Mouse (Mus musculus): Measurements from ENCODE around the gene Tent2. TPM values are rescaled to one million over a fixed set of nuclear protein-coding genes. Genes with fewer than 3 reads are reported as not detected.
"Not testable (repeated sequence)": the region's sequence is repeated elsewhere in the genome, so short reads cannot be mapped to it uniquely, and the experiment has no call there.

The Tent2 gene
- total RNA-seq (2021): 36.1 and 37.1 TPM in 2 replicates
- long read RNA-seq, transcript Tent2-201 (15 exons, 2,990 nt): major isoform, 15 of 26 reads
- long read RNA-seq, transcript Tent2-205 (15 exons, 3,081 nt): minor isoform, 7 of 26 reads
- long read RNA-seq, partial matches to known transcripts: 1 of 26 reads
- long read RNA-seq, other reads (novel, unspliced or antisense): 3 of 26 reads

DNA sequence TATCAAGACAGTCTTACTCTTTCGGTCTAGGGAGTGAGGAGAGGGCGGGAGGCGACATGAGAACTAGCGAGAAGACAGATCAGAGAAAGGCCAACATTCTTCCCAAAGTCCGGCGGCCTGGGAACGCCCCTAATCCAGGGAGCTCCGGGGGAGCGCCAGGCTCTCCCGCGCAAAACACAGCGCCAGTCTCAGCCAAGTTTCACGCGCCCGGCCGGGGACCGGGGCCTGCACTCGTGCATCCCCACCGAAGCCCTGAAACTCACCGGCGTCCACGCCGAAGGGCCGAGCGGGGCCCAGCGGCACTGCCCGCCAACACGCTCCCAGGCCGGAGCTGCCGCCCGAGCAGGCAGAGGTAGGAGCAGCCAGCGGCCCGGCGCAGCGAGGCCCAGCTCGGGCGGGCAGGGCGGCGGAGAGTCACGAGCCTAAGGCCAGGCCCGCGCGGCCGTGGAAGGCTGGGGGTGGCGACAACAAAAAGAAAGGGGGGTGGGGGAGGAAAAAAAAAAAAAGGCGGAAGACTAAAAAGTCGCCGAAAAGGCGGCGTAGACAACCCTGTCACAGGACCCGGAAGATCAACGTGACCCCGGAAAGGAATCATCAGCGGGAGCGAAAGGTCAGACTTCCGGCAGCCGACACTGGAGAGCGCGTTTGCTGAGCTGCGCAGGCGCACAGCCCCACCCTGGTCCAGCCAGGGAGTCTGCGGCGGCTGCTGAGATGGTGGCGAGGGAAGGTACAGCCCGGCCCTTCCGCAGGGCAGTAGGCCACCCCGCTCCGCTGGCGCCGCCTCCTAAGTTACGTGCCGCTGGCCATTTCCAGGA, at the start of gene Tent2:
TSS of gene Tent2 (minus strand) at position 555 of the 815 bp plus-strand sequence.
- peak; percentile 93 for DNase-seq

DNA sequence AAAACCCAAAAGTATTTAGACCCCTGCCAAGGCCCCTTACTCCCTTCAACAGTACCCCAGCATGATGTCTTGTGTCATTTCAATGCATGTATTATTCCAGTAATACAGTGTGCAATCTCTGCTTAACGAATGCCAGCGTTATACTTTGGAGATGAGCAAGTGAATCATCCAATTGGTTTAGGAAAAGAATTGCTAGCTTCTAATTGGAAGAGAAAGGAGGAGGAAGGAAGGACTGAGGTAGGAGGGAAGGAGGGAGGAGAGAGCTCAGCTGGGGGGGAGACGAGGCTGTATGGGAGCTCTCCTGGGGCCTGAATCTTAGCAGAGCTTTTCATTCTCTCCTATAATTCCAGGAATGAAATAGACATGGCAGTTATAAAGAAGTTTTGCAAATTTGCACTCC, 49.0 kb upstream of the Tent2 start:
- DNase-seq: no peak

DNA sequence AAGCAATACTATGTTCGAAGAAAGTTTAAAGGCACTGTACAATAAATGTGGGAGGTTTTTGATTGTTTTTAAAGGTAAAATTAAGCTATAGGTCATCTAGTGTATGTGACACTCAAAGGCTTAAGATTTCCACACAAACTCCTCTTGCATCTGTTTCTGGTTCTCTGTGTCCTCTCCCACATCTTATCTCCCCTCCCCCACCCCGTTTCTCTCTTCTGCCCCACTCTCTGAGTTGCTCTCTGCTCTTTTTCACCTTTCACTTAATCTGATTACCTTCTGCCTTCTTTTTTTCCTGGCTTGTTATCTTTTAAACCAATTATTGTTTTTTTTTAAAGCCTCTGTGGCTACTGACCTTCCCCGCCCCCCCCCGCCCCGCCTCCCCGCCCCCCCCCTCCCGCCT, 47.4 kb upstream of the Tent2 start:
- no peak for DNase-seq

DNA sequence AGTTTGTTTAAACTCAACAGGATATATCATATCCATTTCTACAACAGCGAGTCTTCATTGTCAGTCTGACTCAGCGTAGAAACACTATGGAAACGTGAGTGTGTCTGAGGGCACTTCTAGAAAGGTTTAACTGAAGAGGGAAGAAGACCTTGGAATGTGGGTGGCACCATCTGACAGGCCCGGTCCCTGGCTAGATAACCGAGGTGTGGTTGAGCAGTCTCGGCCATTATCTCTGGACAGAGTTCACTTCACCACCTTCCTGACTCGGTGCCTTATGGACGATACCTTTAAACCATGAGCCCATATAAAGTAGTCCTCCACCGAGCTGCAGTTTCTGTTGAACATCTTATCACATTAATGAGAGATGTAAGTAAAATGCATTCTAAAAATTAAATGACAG, 46.9 kb upstream of the Tent2 start:
- no peak for DNase-seq

DNA sequence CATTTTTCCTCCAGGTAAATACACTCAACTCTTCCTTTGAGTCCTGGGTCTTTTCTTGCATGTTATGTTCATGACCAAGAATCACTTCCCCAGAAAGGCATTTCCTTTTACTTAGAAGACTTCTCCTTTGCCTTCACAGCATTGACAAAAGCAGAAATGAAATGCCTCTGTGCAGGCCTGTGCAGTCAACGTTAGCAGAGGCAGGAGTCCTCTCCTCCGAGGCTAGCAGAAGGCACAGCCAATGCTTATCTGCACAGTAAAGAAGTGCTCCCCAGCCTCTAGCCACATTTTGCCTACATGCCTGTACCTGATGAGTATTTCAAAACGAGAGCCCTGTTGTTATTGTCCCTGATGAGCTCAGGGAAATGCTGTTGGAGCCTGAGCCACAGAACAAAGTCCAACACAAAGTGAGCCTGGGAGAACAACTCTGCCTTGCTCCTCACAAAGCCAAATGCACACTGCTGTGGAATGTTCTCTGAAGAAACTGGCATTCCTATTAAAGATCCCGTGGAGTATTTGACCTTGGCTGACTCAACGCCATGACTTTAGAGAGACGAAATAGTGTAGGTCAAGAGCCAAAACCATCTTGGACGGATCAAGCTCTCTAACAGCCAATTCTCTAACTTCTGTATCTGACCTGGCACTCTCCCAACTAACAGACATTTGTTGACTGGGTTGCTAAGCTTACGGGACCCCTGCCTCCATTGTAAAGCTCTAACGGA, 45.7 kb upstream of the Tent2 start:
- no peak for DNase-seq

DNA sequence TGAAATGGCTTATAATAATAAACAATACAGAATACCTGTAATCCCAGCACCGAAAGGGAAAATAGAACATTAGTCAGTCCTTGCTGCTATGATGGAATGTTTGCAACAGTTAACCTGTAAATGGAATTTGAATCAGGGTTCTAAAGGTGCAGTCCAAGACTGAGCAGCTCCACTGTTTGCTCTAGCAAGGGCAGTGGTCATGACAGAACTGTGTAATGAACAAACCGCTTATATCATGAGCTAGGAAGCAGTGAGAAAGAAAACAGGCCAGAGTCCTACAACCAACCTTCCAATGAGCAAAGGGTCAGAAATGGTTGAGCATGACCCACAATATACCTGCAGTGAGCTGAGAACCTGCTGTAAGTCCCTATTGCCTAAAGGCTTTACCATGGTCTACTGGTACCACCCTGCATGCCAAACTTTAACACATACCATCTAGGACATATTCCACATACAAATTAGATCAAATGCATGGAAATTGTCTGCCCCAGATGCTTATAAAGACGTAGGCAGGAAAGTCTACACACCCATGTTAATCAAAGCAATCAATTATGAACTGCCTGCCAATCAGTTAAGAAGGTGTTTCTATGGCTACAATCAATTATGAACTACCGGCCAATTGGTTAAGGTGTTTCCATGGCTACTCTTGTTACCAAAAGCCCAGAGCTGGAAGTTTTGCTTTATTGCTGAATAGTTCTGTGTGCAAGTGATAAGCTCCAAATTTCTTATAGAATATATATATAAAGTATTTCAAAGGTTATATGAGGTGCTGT, 42.3 kb upstream of the Tent2 start:
- no peak for DNase-seq

DNA sequence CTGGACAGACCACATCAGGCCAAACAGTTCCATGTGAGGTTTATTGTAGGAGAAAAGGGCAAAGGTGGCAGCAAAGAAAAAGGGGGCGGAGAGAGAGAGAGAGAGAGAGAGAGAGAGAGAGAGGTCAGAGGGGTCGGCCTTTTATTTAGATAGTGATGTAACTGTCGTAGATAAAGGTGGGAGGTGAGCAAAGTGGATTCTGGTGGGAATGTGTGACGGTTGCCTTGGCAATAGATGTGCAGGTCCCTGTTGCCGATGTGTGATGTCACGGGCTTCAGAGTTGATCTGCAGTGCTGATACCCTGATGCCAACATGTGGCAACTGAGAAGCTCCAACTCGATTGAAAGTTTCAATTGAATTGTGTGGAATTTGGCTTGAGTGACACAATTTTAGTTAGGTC, 40.1 kb upstream of the Tent2 start:
- no peak for DNase-seq

DNA sequence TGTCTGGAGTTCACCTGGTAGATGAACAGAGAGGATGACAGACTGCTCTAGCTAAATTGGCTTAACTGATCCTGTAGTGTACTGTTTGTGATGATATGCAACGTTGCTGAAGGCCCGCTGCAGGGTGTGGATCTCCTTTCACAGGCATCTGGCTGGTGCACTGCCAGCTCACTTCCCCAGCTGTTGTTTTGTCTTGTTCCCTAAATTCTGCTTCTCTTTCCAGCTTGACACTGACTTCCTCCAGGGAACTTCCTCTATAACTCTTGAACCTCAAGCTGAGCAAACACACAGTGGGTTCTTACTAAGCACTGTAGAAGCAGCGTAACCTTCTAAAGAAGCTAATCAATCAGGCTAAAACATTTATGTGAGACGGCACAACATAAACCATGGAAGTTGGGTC, 38.8 kb upstream of the Tent2 start:
- DNase-seq: no peak

DNA sequence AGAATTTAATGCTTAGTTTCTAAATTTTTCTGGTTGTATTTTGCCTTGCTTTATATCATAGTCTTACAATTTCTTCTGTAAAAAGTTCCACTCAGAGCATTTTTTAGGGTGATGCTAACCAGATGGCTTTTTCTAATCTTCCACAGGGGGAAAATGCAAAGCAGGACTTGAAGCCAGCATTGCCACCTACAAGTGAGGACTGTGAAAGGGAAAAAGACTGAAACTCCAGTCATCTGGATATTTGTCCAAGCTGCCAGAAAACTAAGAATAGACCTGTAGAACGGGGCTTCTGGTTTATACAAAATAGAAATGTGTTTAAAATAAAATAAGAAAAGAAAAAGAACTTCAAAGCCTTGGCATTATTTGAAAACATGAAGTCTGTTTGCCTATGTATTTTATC, 19.6 kb upstream of the Tent2 start:
- DNase-seq: no peak

DNA sequence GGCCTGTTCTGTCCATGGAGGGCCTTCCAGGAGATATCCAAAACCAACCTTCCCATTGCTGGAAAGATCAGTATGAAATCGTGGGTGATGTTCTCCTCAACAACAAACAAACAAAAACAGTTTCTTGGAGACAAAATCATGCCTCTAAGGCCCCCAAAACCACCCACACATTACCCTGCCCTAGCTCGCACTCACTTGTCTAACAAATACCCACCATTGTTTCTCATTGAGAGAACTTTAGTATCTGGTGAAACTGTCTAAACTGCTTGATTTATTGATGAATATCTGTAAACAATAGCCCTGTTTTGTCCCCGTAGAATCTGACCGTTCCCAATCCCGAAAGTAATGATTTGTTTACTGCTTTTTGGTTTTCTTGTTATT, 451 bp upstream of the Tent2 start:
- DNase-seq: no peak

DNA sequence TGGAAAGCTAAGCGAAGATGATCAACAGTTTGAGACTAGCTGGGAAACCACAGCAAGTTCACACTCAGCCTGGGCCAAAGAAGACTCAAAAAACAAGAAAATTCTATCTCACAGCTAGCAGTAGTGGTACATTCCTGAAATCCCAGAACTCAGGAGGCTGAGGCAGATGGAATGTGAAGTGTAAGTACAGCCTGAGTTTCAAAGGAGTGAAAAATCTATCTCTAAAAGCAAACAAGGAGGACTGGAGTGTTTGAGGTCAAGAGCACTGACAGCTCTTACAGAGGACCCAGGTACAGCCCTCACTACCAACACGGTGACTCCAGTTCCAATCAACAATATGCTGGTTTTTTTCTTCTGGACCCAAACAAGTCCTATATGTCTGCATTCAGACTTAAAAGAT, 2.8 kb downstream of the Tent2 start:
- DNase-seq: no peak

DNA sequence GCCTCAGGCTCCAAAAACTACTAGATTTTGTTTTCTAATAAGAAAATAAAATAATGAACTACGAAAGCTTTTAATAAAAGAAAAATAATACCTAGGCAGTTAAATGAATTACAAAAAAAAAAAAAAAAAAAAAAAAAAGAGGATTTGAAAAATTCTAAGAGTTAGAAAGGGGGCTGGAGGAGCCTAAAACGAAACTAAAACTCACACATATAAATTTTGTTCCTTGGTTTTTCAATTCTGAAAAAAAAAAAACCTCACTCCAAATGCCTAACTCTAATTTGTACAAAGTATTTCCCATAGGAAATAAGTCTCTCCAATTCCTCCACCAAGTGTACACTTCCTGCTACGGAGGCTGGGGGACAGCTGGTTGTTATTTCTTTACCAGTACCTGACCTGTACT, 3.4 kb downstream of the Tent2 start:
- no peak for DNase-seq

DNA sequence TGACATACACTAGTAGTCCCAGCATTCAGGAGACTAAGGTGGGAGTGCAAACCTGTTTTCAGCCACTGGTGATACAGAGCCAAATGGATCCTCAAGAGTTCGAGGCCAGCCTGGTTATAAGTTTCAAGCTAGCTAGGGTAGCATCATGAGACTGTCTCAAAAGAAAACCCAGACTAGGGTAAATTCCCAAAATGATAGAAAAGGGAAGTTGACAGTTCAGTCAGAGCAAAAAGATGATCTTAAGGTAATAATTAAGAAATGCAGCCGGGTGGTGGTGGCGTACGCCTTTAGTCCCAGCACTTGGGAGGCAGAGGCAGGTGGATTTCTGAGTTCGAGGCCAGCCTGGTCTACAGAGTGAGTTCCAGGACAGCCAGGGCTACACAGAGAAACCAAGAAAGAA, 4.4 kb downstream of the Tent2 start:
- DNase-seq: not testable (repeated sequence)

DNA sequence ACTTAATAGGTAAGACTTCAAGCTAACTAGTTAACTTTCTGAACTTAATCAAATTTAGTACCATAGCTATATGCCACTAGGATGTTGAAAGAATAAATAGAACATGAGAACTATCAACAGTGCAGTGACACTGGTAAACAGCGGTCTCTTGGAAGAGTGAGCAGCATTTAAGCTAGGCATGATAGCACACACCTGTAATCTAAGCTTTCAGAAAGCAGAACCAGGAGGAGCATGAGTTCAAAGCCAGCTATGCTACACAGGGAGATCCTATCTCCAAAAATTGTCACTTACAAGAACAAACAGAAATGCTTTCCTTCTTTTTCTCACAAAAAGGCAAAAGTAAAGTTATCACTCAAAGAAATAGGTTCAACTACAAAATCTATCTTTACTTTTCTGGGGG, 11.8 kb downstream of the Tent2 start:
- DNase-seq: no peak

DNA sequence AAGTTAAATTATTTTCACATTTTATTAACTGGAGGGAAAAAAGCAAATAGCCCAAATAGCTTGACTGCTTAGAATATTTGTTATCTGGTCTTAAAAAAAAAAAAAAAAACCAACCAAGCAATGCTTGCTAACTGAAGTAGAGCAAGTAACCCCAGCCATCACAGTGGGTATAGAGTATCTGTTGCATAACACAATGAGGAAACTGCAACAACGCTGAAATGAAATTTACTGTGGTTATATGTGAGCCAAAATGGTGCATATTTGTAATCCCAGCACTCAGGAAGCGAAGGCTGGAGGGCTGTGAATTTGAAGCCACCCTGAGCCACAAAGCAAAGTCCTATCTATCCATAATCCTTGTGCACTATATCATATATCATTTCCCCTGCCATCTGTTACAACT, 12.7 kb downstream of the Tent2 start:
- DNase-seq: no peak

DNA sequence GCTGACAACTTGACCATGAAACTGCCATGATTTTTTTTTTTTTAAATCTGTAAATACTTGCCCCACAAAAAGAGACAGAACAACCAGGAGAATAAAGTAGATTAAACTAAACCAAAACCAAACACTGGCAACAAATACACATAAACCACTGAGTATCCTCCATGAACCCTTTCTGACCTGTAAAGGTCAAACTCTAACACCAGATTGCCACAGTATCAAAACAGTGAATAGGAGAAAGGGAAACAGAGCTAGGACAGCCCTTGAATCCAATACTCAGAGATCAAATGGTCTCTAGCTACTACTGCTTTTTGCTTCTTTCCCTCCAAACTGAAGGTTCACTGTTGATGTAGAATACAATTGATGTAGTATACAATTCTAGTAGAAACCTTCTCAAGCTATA, 14.6 kb downstream of the Tent2 start:
- DNase-seq: no peak

DNA sequence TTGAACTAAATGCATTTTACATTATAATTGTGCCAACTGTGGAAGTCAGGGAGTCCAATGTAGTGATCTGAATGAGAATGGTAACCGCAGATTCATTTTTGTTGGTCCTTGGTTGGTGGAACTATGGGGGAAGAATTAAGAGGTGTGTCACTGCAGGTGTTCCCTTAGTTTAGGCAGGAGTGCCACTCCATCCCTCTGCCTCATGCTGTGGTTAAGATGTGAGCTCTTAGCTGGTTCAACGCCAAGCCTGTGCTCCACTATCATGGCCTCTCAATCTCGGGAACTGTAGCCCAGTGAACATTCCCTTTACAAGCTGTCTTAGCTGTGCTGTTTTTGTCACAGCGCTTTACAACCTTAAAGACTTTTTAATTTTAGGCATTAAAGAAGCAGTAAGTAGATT, 28.9 kb downstream of the Tent2 start:
- no peak for DNase-seq

DNA sequence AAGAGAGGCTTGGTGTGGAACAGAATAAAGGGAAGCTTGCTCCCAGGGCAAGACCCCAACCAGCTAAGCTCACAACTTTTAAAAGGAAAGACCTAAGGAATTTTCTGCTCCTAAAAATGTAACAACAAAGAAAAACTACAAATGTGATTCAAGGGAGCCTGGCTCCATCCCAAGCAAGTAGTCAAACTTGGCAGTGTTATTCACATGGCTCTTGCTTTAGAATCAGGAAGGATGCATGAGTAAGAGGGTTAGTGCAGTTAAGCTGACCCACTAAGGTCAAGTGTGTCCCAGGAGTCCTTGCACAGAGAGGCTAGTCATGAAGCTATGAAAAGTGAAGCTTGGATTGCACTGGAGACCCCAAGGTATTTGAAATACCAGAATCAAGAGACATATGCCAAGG, 29.7 kb downstream of the Tent2 start:
- peak; percentile 15 for DNase-seq

DNA sequence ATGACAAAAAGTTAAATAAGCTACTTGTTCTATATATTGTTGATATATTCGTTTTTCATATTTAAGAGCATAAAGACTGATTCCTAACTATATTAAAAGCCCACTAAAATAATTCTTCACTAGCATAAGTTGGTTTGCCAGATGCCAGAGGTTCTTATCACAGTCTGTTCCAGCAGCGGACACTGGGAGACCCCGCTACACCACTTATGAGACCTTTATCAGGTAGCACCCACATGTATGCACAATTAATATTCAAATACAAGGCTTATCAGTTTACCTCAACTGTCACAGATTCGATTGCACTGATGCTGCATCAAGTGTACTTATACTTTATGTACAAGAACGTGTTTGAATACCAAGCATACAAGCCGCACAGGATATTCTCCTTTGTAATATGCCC, 33.9 kb downstream of the Tent2 start:
- DNase-seq: no peak

DNA sequence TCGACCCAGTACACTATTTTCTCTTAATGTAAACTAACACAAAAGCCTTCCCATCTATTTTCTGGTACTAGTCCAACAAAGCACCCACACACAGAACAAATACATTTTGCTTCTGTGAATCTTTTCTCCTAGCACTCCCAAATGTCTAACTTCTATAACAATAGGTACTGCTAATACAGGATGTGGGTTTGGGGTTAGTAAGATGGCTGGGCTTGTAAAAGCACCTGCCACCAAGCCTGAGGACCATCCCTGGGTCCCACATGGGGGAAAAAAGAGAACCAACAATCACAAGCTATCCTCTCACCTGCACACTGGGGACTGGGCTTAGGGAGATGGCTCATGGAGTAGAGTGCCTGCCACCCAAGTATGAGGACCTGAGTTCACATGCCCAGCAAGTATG, 38.9 kb downstream of the Tent2 start:
- DNase-seq: no peak

DNA sequence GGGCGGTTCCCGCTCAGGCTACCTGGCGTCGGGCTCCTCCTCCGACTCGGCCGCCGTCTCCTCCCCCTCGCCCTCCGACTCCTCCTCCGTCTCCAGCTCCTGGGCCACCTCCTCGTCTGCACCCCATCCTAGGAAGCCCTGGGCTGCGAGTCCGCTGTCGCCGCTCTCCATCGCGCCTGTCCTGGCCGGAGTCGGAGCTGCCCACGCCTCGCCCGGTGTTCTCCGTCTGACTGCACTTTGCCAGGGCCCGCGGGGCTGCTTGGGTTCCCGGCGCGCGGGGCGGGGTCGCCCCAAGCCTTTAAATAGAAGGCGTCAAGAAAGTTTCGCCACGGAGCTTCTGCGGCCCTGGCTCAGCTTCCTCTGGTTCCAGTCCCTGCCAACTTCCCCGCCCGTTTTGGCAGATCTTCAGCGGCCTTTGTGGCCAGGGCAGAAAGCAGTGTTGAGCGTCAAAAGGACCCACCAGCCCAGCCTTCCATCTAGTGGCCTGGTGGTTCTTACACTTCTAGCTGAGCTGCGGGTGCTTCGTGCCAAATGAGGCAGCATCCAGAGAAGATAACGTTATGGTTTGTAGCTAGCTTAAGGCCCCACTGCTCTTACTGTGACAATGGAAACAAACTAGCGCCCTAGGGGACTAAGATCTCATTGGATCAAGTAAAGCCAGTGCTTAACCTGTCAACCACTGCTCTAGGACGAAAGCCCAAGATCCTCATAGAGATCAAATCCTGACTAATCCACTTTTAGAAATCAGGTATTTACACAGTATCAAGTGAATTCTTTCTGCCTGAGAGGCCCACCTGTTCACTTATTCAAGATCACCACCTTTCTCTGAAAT, 47.6 kb downstream of the Tent2 start, which contains the start of gene Cmya5:
TSS of gene Cmya5 (minus strand) at position 389 of the 832 bp plus-strand sequence.
- DNase-seq: peak; percentile 89

DNA sequence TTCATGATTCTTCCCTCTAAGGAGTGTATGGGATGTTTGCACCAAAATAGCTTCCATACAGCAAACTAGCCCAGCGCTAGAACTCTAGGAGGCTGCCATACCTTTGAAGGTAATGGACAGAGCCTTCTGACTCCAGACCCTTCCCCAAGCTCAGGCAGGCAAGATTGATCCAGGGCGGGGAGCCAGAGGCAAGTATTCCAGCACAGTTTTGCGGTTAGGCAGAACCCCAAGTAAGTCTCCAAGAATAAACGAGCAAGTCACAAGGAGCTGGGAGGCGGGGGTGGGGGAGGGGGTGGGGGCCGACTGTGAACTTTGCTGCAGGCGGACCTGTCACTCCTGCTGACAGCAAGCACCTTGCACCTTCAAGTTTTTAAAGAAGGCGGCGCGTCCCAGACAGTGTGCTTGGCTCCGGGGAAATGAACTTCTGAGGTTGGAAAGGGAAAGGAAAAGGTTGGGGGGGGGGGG, 48.3 kb downstream of the Tent2 start:
- no peak for DNase-seq

Data from adrenal gland, postnatal 25 days (tissue).